Mouse (Mus musculus) embryonic fibroblast, embryonic 13.5 days (primary cell): ENCODE results near the gene Dnajc1.

Experiments
- CTCF ChIP-seq: IDR thresholded peaks from 2 replicates; pipeline ENCODE4 v1.5.1; 2011; ENCODE audit warnings: mild to moderate bottlenecking, control low read depth, low read length, moderate library complexity, borderline replicate concordance; ENCODE audit not compliant: insufficient read depth
- POLR2A ChIP-seq: IDR thresholded peaks from 2 replicates; pipeline ENCODE4 v1.6.1; 2011; ENCODE audit warnings: low read depth, mild to moderate bottlenecking, control low read depth, low read length, moderate library complexity

GRCm38 (mm10) chr2:18318671-18319070, 74.0 kb downstream of the Dnajc1 start:
- TF ChIP-seq POLR2A, result no peak
- no peak for TF ChIP-seq CTCF
